Mouse (Mus musculus) myocyte (in vitro differentiated cells): ENCODE data around the gene Prlr. TPM values are rescaled to one million over a fixed set of nuclear protein-coding genes. Genes with fewer than 3 reads are reported as not detected.
A peak's percentile ranks its signal among the peaks of the same experiment; 100 is the strongest.

Experiments used
- H3K27me3 ChIP-seq: one replicate; pipeline ENCODE4 v1.6.1; 2011; ENCODE audit not compliant: control insufficient read depth, insufficient read depth, insufficient read length
- H3K36me3 ChIP-seq: one replicate; pipeline ENCODE4 v1.6.1; 2011; ENCODE audit not compliant: control insufficient read depth, insufficient read depth
- H3K4me2 ChIP-seq: one replicate; pipeline ENCODE4 v1.6.1; 2011; ENCODE audit warnings: low read depth, control low read depth
- H3K4me3 ChIP-seq: one replicate; pipeline ENCODE4 v1.5.1; 2011; ENCODE audit warnings: mild to moderate bottlenecking, control low read depth, moderate library complexity
- H3K79me2 ChIP-seq: one replicate; pipeline ENCODE4 v1.6.1; 2011; ENCODE audit not compliant: control insufficient read depth, insufficient read depth
- H3ac ChIP-seq: one replicate; pipeline ENCODE4 v1.6.1; 2011; ENCODE audit not compliant: control insufficient read depth, insufficient read length
- CEBPB ChIP-seq: IDR thresholded peaks from 2 replicates; pipeline ENCODE4 v1.6.1; 2011; ENCODE audit warnings: mild to moderate bottlenecking, moderate library complexity; ENCODE audit not compliant: poor library complexity, insufficient read depth, severe bottlenecking
- E2F4 ChIP-seq: IDR thresholded peaks from one replicate; pipeline ENCODE4 v1.6.1; 2011; ENCODE audit warnings: mild to moderate bottlenecking, control low read depth, moderate library complexity; ENCODE audit not compliant: insufficient read depth
- MAX ChIP-seq: IDR thresholded peaks from one replicate; pipeline ENCODE4 v1.6.1; 2011; ENCODE audit warnings: low read depth, mild to moderate bottlenecking, control low read depth
- MYOD1 ChIP-seq, 3 experiments: IDR thresholded peaks; one replicate each; pipeline ENCODE4 v1.6.1; 2011; ENCODE audit warnings: control low read depth in 2 of 3, low read depth in 2 of 3, mild to moderate bottlenecking in 2 of 3, moderate library complexity in 1 of 3; ENCODE audit not compliant: insufficient read length in 2 of 3, control insufficient read depth in 1 of 3
- MYOG ChIP-seq, 3 experiments: IDR thresholded peaks; one replicate each; pipeline ENCODE4 v1.6.1; 2011; ENCODE audit warnings: control low read depth in 2 of 3, low read depth in 2 of 3, mild to moderate bottlenecking in 2 of 3; ENCODE audit not compliant: insufficient read length in 2 of 3, control insufficient read depth in 1 of 3, insufficient read depth in 1 of 3
- POLR2A ChIP-seq: IDR thresholded peaks from one replicate; pipeline ENCODE4 v1.6.1; 2011; ENCODE audit warnings: low read depth, mild to moderate bottlenecking, control low read depth, moderate library complexity; ENCODE audit not compliant: insufficient read length
- POLR2AphosphoS2 ChIP-seq: IDR thresholded peaks from one replicate; pipeline ENCODE4 v1.6.1; 2011; ENCODE audit warnings: low read depth, control low read depth; ENCODE audit not compliant: insufficient read length
- REST ChIP-seq: IDR thresholded peaks from one replicate; pipeline ENCODE4 v1.6.1; 2011; ENCODE audit warnings: mild to moderate bottlenecking, control low read depth, moderate library complexity; ENCODE audit not compliant: insufficient read depth, insufficient read length
- SRF ChIP-seq: IDR thresholded peaks from one replicate; pipeline ENCODE4 v1.6.1; 2011; ENCODE audit warnings: low read depth; ENCODE audit not compliant: control insufficient read depth, insufficient read length
- TCF12 ChIP-seq: IDR thresholded peaks from one replicate; pipeline ENCODE4 v1.6.1; 2011; ENCODE audit warnings: mild to moderate bottlenecking, control low read depth; ENCODE audit not compliant: poor library complexity, insufficient read depth, severe bottlenecking
- TCF3 ChIP-seq: IDR thresholded peaks from one replicate; pipeline ENCODE4 v1.6.1; 2011; ENCODE audit warnings: low read depth, control low read depth; ENCODE audit not compliant: insufficient read length
- USF1 ChIP-seq: IDR thresholded peaks from one replicate; pipeline ENCODE4 v1.6.1; 2011; ENCODE audit warnings: low read depth, mild to moderate bottlenecking, control low read depth, moderate library complexity
- polyA plus RNA-seq: library from polyadenylated mRNA; unstranded; fragments of >200 nt; fragmentation: generic; extraction: Trizol; gene quantifications from one replicate; pipeline ENCODE4 v1.2.1, GENCODE M21; 2012; ENCODE audit warnings: missing spikeins

The Prlr gene
- polyA plus RNA-seq, 1 experiment: not detected

- H3K27me3 ChIP-seq: no peaks in the 10 kb centered on the region
- no peak overlapping the region for H3K4me2 ChIP-seq
- H3K4me3 ChIP-seq: no peak overlapping the region
- no peak overlapping the region for H3ac ChIP-seq
- no peaks in the 10 kb centered on the region for H3K36me3 ChIP-seq
- TF ChIP-seq MYOD1 (IDR thresholded peaks at IDR 0.05; ENCODE audit: control insufficient read depth in 1 of 3, insufficient read length in 2 of 3, low read depth in 2 of 3): no peak
- peak; percentile 31 for TF ChIP-seq USF1
- TF ChIP-seq CEBPB: 0 out of 2 replicates have a peak, but pooled peaks have one; percentile 39
- no peak for TF ChIP-seq SRF
- H3K79me2 ChIP-seq: no peaks in the 10 kb centered on the region
Measured at GRCm38 (mm10) chr15:10180694-10181093, 3.7 kb downstream of the Prlr start.

GRCm38 (mm10) chr15:10192101-10192630, 15.1 kb downstream of the Prlr start:
- Histone ChIP-seq H3K4me3 (no peak overlapping the region), H3K27me3 (no peaks in the 10 kb centered on the region), H3K36me3 (no peaks in the 10 kb centered on the region), H3K4me2 (no peak overlapping the region), H3ac (no peak overlapping the region), H3K79me2 (no peaks in the 10 kb centered on the region)
- no peak for TF ChIP-seq USF1
- no peak for TF ChIP-seq MAX
- no peak for TF ChIP-seq POLR2A
- no peak for TF ChIP-seq E2F4
- no peak for TF ChIP-seq POLR2AphosphoS2
- no peak for TF ChIP-seq TCF12
- no peak for TF ChIP-seq CEBPB
- TF ChIP-seq REST: no peak
- no peak for TF ChIP-seq MYOG (IDR thresholded peaks at IDR 0.05; ENCODE audit: control insufficient read depth in 1 of 3, insufficient read depth in 1 of 3, insufficient read length in 2 of 3, low read depth in 2 of 3)
- no peak for TF ChIP-seq SRF
- TF ChIP-seq MYOD1 (IDR thresholded peaks at IDR 0.05; ENCODE audit: control insufficient read depth in 1 of 3, insufficient read length in 2 of 3, low read depth in 2 of 3): no peak
- no peak for TF ChIP-seq TCF3

- Histone ChIP-seq H3ac (no peak overlapping the region), H3K4me2 (no peak overlapping the region), H3K27me3 (no peaks in the 10 kb centered on the region), H3K4me3 (no peak overlapping the region), H3K79me2 (no peaks in the 10 kb centered on the region), H3K36me3 (no peaks in the 10 kb centered on the region)
- TF ChIP-seq E2F4 (no peak), TCF3 (no peak), POLR2AphosphoS2 (no peak), CEBPB (no peak), SRF (no peak), MYOG (IDR thresholded peaks at IDR 0.05; ENCODE audit: control insufficient read depth in 1 of 3, insufficient read depth in 1 of 3, insufficient read length in 2 of 3, low read depth in 2 of 3) (no peak), POLR2A (no peak), TCF12 (no peak), MAX (no peak), USF1 (no peak), REST (no peak), MYOD1 (IDR thresholded peaks at IDR 0.05; ENCODE audit: control insufficient read depth in 1 of 3, insufficient read length in 2 of 3, low read depth in 2 of 3) (no peak)
Measured at GRCm38 (mm10) chr15:10200991-10201390, 24.0 kb downstream of the Prlr start.

GRCm38 (mm10) chr15:10202504-10203302, 25.7 kb downstream of the Prlr start:
- Histone ChIP-seq H3K79me2 (no peaks in the 10 kb centered on the region), H3K36me3 (no peaks in the 10 kb centered on the region), H3K4me2 (no peak overlapping the region), H3K4me3 (no peak overlapping the region), H3K27me3 (no peaks in the 10 kb centered on the region), H3ac (no peak overlapping the region)
- no peak for TF ChIP-seq MYOG (IDR thresholded peaks at IDR 0.05; ENCODE audit: control insufficient read depth in 1 of 3, insufficient read depth in 1 of 3, insufficient read length in 2 of 3, low read depth in 2 of 3)
- no peak for TF ChIP-seq POLR2A
- TF ChIP-seq USF1: no peak

GRCm38 (mm10) chr15:10210261-10210770, 33.3 kb downstream of the Prlr start:
- Histone ChIP-seq H3K79me2 (no peaks in the 10 kb centered on the region), H3K4me3 (no peak overlapping the region), H3ac (no peak overlapping the region), H3K4me2 (no peak overlapping the region), H3K27me3 (no peaks in the 10 kb centered on the region), H3K36me3 (no peaks in the 10 kb centered on the region)
- TF ChIP-seq MYOG (IDR thresholded peaks at IDR 0.05; ENCODE audit: control insufficient read depth in 1 of 3, insufficient read depth in 1 of 3, insufficient read length in 2 of 3, low read depth in 2 of 3): no peak
- TF ChIP-seq CEBPB: no peak
- no peak for TF ChIP-seq E2F4
- TF ChIP-seq MAX: no peak
- no peak for TF ChIP-seq POLR2AphosphoS2
- no peak for TF ChIP-seq USF1
- no peak for TF ChIP-seq TCF3
- TF ChIP-seq SRF: no peak
- TF ChIP-seq REST: no peak
- no peak for TF ChIP-seq MYOD1 (IDR thresholded peaks at IDR 0.05; ENCODE audit: control insufficient read depth in 1 of 3, insufficient read length in 2 of 3, low read depth in 2 of 3)
- no peak for TF ChIP-seq POLR2A
- no peak for TF ChIP-seq TCF12
